Mouse (Mus musculus): ENCODE measurements around the gene Fpr2.
A peak's percentile ranks its signal among the peaks of the same experiment; 100 is the strongest.
"Not testable (repeated sequence)": the region's sequence is repeated elsewhere in the genome, so short reads cannot be mapped to it uniquely, and the experiment has no call there.

The Fpr2 gene

GRCm38 (mm10) chr17:17882672-17883071 lies 5.0 kb upstream of the Fpr2 start:
- no peak for DNase-seq (ENCODE audit: extremely low spot score, low spot score)

- no peak for DNase-seq (ENCODE audit: extremely low spot score, low spot score)
These were observed 3.8 kb upstream of the Fpr2 start, which contains the start of gene Fpr1 for GRCm38 (mm10) chr17:17883840-17884239. Gene Fpr1 (minus strand): TSS chr17:17883940.

- no peak for DNase-seq (ENCODE audit: extremely low spot score, low spot score)
These were observed 2.3 kb downstream of the Fpr2 start for GRCm38 (mm10) chr17:17889732-17890425.

- DNase-seq (ENCODE audit: extremely low spot score, low spot score), result no peak
These were observed 8.4 kb downstream of the Fpr2 start for GRCm38 (mm10) chr17:17896039-17896438.

DNA sequence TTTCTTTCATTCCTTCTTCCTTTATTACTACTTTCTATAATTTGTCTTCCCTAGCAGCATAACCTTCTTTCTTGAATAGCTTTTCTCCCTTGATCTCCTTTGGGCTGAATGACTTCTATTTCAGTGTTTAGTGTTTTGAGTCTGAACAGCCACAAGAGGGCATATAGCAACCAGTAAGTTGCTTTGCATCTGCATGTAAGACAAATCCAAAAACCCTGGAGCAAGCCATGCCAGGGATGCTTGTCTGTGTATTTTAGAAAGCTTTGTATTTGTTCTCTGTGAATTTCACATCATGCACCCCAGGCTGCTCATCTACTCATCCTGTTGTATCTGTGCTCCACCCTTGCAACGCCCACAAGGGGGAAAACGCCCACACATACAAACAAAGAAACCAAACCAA lies 11.6 kb downstream of the Fpr2 start:
- no peak for DNase-seq (ENCODE audit: extremely low spot score, low spot score)

DNA sequence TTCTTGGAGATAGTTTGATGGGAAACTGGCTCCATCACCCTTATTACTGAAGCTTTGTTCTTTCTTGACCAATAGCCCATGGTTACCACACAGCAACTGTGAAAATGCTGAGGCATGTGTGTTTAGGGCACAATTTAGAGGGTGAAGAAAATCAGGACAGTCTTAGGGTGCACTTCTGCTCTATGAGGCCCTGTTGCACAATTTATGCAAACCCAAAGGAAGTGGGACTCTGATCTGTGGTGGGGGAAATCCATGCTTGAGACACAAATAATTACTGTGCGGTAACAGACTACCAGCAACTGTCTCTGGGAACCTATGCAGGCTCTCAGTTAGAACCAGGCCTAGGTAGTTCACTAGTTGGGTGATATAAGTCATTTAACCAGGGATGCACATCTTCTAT lies 13.1 kb downstream of the Fpr2 start:
- DNase-seq (ENCODE audit: extremely low spot score, low spot score), result no peak

- DNase-seq (ENCODE audit: extremely low spot score, low spot score), result peak; percentile 81
These were observed 22.2 kb downstream of the Fpr2 start for GRCm38 (mm10) chr17:17909636-17910421.

DNA sequence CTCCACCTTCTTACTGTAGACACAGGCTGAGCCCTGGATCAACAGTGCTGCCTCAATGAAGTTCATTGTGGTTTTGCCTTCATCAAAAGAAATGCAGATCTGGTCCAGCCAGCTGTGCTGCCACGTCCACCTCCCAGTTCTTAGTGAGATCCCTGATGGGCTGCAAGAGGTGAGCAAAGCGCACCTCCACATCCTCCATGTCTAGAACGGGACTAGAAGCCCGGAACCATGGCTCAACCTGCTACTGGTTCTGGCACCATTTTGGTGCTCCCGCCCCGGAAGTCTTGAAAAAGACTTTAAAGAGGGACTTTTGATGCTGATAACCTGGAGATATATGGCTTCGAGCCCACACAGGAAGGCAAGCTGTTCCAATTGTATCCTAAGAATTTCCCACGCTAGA lies 25.0 kb downstream of the Fpr2 start:
- DNase-seq (ENCODE audit: extremely low spot score, low spot score), result not testable (repeated sequence)

- DNase-seq (ENCODE audit: extremely low spot score, low spot score), result no peak
These were observed 29.8 kb downstream of the Fpr2 start for GRCm38 (mm10) chr17:17917376-17917775.

DNA sequence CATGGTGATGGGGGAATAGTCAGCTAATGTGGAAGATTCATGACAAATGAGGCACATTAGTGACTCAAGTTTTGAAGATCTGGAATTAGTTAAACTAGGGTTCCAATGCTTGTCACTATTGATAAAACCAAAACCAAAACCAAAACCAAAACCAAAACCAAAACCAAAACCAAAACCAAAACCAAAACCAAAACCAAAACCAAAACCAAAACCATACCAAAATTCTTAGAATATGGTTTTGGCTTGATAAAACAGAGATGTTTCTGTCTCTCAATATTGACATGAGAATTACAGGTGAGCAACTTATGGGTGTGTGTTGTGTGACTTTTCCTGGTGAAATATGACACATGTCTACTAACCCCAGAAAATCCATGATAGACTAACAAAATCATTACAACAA lies 30.2 kb downstream of the Fpr2 start:
- no peak for DNase-seq (ENCODE audit: extremely low spot score, low spot score)
